Mouse (Mus musculus) cerebellum, adult 2 months (tissue): ENCODE results near the gene F2. TPM values are rescaled to one million over a fixed set of nuclear protein-coding genes. Genes with fewer than 3 reads are reported as not detected.

Experiments used
- DNase-seq, 2 experiments: peaks; one replicate each; pipeline ENCODE4 v3.0.0; 2021
- H3K27ac ChIP-seq: fragments of 200-500 bp; 2 replicates; pipeline ENCODE4 v1.5.1; 2012; ENCODE audit warnings: low read length, control low read depth, inconsistent platforms; ENCODE audit not compliant: insufficient read depth
- H3K27me3 ChIP-seq: fragments of 200-500 bp; 2 replicates; pipeline ENCODE4 v1.6.1; 2012; ENCODE audit warnings: inconsistent platforms, mild to moderate bottlenecking, low read length, moderate library complexity; ENCODE audit not compliant: control insufficient read depth, insufficient read depth
- H3K4me1 ChIP-seq: fragments of 200-500 bp; 2 replicates; pipeline ENCODE4 v1.6.1; 2011; ENCODE audit warnings: low read length; ENCODE audit not compliant: control insufficient read depth, insufficient read depth
- H3K4me3 ChIP-seq: fragments of 200-500 bp; replicated peaks from 2 replicates; pipeline ENCODE3; 2011; ENCODE audit warnings: mild to moderate bottlenecking, low read depth, low read length, control low read depth; ENCODE audit not compliant: insufficient read depth
- CTCF ChIP-seq: fragments of 200-500 bp; IDR thresholded peaks from 2 replicates; pipeline ENCODE4 v1.5.1; 2011; ENCODE audit warnings: low read depth, mild to moderate bottlenecking, control low read depth, low read length, moderate library complexity, borderline replicate concordance; ENCODE audit not compliant: insufficient read depth
- POLR2A ChIP-seq: fragments of 200-500 bp; IDR thresholded peaks from 2 replicates; pipeline ENCODE4 v1.6.1; 2011; ENCODE audit warnings: low read length, control low read depth, borderline replicate concordance; ENCODE audit not compliant: insufficient read depth
- WGBS: fragments of 180-500 bp; shearing (Covaris S2); methylation state at CpG from one replicate; pipeline ENCODE4 v1.1.7; 2018; 5-methylcytosine and 5-hydroxymethylcytosine counted together
- polyA plus RNA-seq: library from polyadenylated mRNA; depleted of rRNA; stranded (reverse); fragments of >200 nt; gene quantifications from 2 replicates; pipeline ENCODE4 v1.2.3, GENCODE M21; 2012

F2 gene
- polyA plus RNA-seq, 1 experiment: 0.28 TPM

GRCm38 (mm10) chr2:91655388-91655787 is 19.2 kb upstream of the F2 start:
- H3K27me3 ChIP-seq: no peaks in the 10 kb centered on the region
- TF ChIP-seq CTCF (no peak), POLR2A (no peak)
- no peak for DNase-seq
- no peak overlapping the region for H3K27ac ChIP-seq
- H3K4me3 ChIP-seq: no peak overlapping the region
- WGBS: 91% methylated on average over 5 of the region's 5 CpGs
- 0 out of 2 replicates have a peak, but pooled peaks cover 5% of the 10 kb centered on the region for H3K4me1 ChIP-seq

DNA sequence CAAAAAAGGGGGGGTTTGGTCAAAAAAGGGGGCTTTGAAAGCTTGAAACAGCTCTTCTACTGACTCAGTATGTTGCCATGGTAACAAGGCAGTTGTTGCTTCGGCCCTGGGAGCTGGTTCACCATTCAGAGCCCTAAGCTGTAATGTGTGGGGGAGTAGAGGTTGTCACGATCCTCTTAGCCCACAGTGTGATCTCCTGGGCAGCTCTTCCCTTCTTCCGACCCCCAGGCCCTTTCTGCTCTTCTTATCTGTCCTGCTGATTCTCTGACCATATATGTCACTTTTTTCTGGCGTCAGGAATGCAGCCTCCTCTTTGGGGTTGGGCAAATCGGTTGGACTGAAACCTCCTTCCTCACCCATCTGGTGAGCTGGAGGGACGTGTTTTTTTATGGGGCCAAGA is 16.6 kb upstream of the F2 start:
- H3K4me3 ChIP-seq: no peak overlapping the region
- 43% methylated on average over 6 of the region's 6 CpGs for WGBS
- H3K4me1 ChIP-seq: 0 out of 2 replicates have a peak, but pooled peaks cover 5% of the 10 kb centered on the region
- H3K27ac ChIP-seq: no peak overlapping the region
- TF ChIP-seq CTCF (no peak), POLR2A (no peak)
- no peak for DNase-seq
- no peaks in the 10 kb centered on the region for H3K27me3 ChIP-seq

- Histone ChIP-seq H3K4me1 (0 out of 2 replicates have a peak, but pooled peaks cover 5% of the 10 kb centered on the region), H3K4me3 (no peak overlapping the region), H3K27ac (no peak overlapping the region), H3K27me3 (no peaks in the 10 kb centered on the region)
- TF ChIP-seq CTCF (no peak), POLR2A (no peak)
- no peak for DNase-seq
- WGBS: 84% methylated on average over 14 of the region's 14 CpGs
These were observed 15.4 kb upstream of the F2 start for GRCm38 (mm10) chr2:91651458-91652258.

DNA sequence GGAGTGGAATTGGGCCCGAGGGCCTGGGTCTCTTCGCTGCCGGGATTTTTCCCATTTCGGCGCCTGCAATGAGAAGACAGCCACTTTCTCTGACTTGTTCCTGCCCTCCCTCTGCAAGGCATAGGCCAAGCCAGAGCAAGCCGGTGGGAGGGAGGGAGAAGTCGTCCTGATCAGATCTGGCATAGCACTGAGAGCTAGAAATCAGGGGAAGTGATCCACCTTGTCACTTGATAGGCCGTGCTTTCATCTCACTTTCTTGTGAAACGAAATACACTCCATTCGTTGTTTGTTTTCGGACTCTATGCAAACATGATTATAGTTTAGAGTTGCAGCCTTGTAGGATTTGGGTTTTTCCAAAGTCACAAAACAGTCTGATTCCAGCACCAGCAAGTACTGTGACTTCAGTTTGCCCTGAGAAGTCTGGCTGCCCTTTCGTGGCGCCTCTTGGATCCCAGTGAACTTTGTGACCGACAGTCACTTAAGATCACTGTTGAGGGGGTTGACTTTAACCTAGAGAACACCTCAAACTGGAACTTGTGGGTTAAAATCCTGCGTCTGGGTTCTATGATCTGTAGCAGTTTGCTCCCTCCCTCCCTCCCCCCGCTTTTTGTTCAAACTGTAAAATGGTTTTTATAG is 14.3 kb upstream of the F2 start:
- WGBS: 12% methylated on average over 16 of the region's 16 CpGs
- H3K4me3 ChIP-seq: peak overlapping the region; percentile 85
- 0 out of 2 replicates have a peak overlapping the region, but pooled peaks have one; percentile 18 for H3K27ac ChIP-seq
- DNase-seq: no peak
- no peaks in the 10 kb centered on the region for H3K27me3 ChIP-seq
- TF ChIP-seq CTCF: no peak
- no peak for TF ChIP-seq POLR2A
- 0 out of 2 replicates have a peak, but pooled peaks cover 5% of the 10 kb centered on the region for H3K4me1 ChIP-seq

GRCm38 (mm10) chr2:91649553-91650359 is 13.5 kb upstream of the F2 start, which contains the start of the genes Zfp408 and Arhgap1:
Gene Zfp408 (minus strand): TSS chr2:91649791.
Gene Arhgap1 (plus strand): TSS chr2:91649860.
- H3K27me3 ChIP-seq: no peaks in the 10 kb centered on the region
- peak within 1 kb of the TSS; percentile 85 for H3K4me3 ChIP-seq
- WGBS: under 1% methylated on average over 44 of the region's 44 CpGs
- H3K4me1 ChIP-seq: 0 out of 2 replicates have a peak, but pooled peaks cover 5% of the 10 kb centered on the region
- peak within 1 kb of the TSS; percentile 88 for H3K27ac ChIP-seq
- DNase-seq: peak; percentile 97
- TF ChIP-seq CTCF (no peak), POLR2A (peak; percentile 64; the same call in 1 of the 2 replicates)

DNA sequence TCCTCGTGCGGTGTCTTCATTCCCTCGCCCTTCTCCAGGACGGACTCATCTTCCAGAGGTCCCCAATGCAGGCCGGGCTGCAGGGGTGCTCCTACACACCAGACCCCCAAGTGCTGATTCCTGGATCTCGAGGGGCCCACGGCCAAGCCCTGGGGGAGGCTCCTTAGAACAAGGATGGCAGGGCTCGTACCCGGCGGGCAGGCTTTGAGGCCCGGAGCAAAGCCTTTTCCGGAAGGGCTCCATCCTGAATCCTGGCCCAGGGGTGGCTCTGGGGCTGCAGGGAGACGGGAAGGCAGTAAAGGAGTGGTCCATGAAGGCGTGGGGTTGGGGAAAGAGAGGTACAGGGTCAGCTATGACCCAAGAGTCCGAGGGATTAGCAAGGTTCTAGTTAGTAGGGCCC is 12.9 kb upstream of the F2 start:
- Histone ChIP-seq H3K4me1 (0 out of 2 replicates have a peak, but pooled peaks cover 5% of the 10 kb centered on the region), H3K27me3 (no peaks in the 10 kb centered on the region), H3K4me3 (peak overlapping the region; percentile 85), H3K27ac (no peak overlapping the region)
- 2% methylated on average over 15 of the region's 15 CpGs for WGBS
- TF ChIP-seq CTCF: no peak
- no peak for TF ChIP-seq POLR2A
- peak in 1 of 2 experiments; percentile 24 for DNase-seq

DNA sequence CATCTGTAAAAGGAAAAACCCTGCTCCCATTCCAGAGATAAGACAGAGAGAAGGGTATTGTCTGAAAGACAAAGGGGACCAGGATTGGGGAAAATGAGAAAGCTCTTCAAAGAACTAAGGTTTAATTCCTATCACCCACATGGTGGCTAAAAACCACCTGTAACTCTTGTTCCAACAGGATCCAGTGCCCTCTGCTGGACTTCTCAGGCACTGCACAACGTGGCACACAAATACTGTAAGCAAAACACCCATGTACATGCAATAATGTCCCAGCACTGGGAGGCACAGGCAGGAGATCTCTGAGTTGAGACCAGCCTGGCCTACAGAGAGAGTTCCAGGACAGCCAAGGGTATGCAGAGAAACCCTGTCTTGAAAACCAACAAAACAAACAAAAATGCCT is 10.5 kb upstream of the F2 start:
- Histone ChIP-seq H3K27ac (no peak overlapping the region), H3K4me1 (no peaks in the 10 kb centered on the region), H3K4me3 (no peak overlapping the region), H3K27me3 (no peaks in the 10 kb centered on the region)
- TF ChIP-seq POLR2A (no peak), CTCF (peak; percentile 74)
- DNase-seq: peak; percentile 47 to 55
- 16% methylated on average over 1 of the region's 1 CpGs for WGBS
